8 mouse cellular contexts compared by ENCODE assay signal in genomic region chr5:23615586-23616269, GRCm38 (mm10).
DNase-seq lines count a peak whose midpoint lies in the region; ATAC-seq and TF ChIP-seq lines count a peak whose summit lies in the region.

No protein-coding gene starts in this region.

- WGBS in lung, embryonic 14.5 days, result 34% methylated on average over 5 of the region's 5 CpGs
- WGBS in embryonic facial prominence, embryonic 15.5 days, result 15% methylated on average over 5 of the region's 5 CpGs
- WGBS in limb, embryonic 13.5 days, result 40% methylated on average over 5 of the region's 5 CpGs
- WGBS in small intestine, adult 2 months, result 5% methylated on average over 5 of the region's 5 CpGs

- no peaks in the 10 kb centered on the region for H3K9me3 ChIP-seq in lung, embryonic 14.5 days (ENCODE audit: low read depth, low read length)
- H3K9me3 ChIP-seq in embryonic facial prominence, embryonic 15.5 days (replicated peaks), result no peaks in the 10 kb centered on the region
- no peaks in the 10 kb centered on the region for H3K9me3 ChIP-seq in limb, embryonic 13.5 days

- ATAC-seq in lung, embryonic 14.5 days (ENCODE audit: insufficient read depth), result peak; percentile 60; the same call in 1 of the 2 replicates
- ATAC-seq in embryonic facial prominence, embryonic 15.5 days (ENCODE audit: insufficient number of reproducible peaks, low FRiP score, low TSS enrichment, low read depth), result no peak
- 0 out of 2 replicates have a peak, but pooled peaks have one; percentile 62 for ATAC-seq in limb, embryonic 13.5 days (ENCODE audit: low FRiP score, low read depth)

- no peak for TF ChIP-seq POLR2A in small intestine, adult 2 months (IDR thresholded peaks at IDR 0.05; ENCODE audit: low read depth, low read length)

- no peaks in the 10 kb centered on the region for H3K36me3 ChIP-seq in lung, embryonic 14.5 days (ENCODE audit: insufficient read depth)
- no peaks in the 10 kb centered on the region for H3K36me3 ChIP-seq in embryonic facial prominence, embryonic 15.5 days
- no peaks in the 10 kb centered on the region; the same call in 1 of the 2 replicates for H3K36me3 ChIP-seq in limb, embryonic 13.5 days
- no peaks in the 10 kb centered on the region for H3K36me3 ChIP-seq in small intestine, adult 2 months (ENCODE audit: control insufficient read depth, insufficient read depth, low read length)

- H3K4me2 ChIP-seq in lung, embryonic 14.5 days, result peak overlapping the region; percentile 54
- H3K4me2 ChIP-seq in embryonic facial prominence, embryonic 15.5 days (replicated peaks), result peak overlapping the region; percentile 48
- H3K4me2 ChIP-seq in limb, embryonic 13.5 days (replicated peaks), result peak overlapping the region; percentile 71

- no peak for DNase-seq in lung, embryonic 14.5 days
- no peak for DNase-seq in lung, postnatal 4 days
- no peak for DNase-seq in frontal cortex, postnatal 25 days (ENCODE audit: low spot score in 2 of 2)
- no peak for DNase-seq in retina, embryonic 14.5 days (ENCODE audit: low spot score)
- DNase-seq in kidney, postnatal 4 days, result no peak

- TF ChIP-seq CTCF in lung, embryonic 14.5 days (IDR thresholded peaks at IDR 0.05; ENCODE audit: low read depth), result no peak
- no peak for TF ChIP-seq CTCF in small intestine, adult 2 months (IDR thresholded peaks at IDR 0.05; ENCODE audit: extremely low read depth, insufficient read length, insufficient replicate concordance, low read depth, low read length)

- H3K4me1 ChIP-seq in lung, embryonic 14.5 days (ENCODE audit: insufficient read depth), result no peaks in the 10 kb centered on the region
- H3K4me1 ChIP-seq in embryonic facial prominence, embryonic 15.5 days, result peaks cover 12% of the 10 kb centered on the region
- peaks cover 12% of the 10 kb centered on the region for H3K4me1 ChIP-seq in limb, embryonic 13.5 days
- H3K4me1 ChIP-seq in small intestine, adult 2 months (ENCODE audit: control insufficient read depth, insufficient read depth, insufficient read length, low read length), result no peaks in the 10 kb centered on the region

- H3K9ac ChIP-seq in lung, embryonic 14.5 days, result peak overlapping the region; percentile 48
- H3K9ac ChIP-seq in embryonic facial prominence, embryonic 15.5 days, result peak overlapping the region; percentile 42; the same call in 1 of the 2 replicates
- H3K9ac ChIP-seq in limb, embryonic 13.5 days, result peak overlapping the region; percentile 67

- H3K27ac ChIP-seq in lung, embryonic 14.5 days (ENCODE audit: low read depth), result peak overlapping the region; percentile 77
- H3K27ac ChIP-seq in embryonic facial prominence, embryonic 15.5 days (replicated peaks), result peak overlapping the region; percentile 88
- H3K27ac ChIP-seq in limb, embryonic 13.5 days, result peak overlapping the region; percentile 74
- peak overlapping the region; percentile 68 for H3K27ac ChIP-seq in small intestine, adult 2 months (ENCODE audit: insufficient read depth, low read depth, low read length)

- no peaks in the 10 kb centered on the region for H3K27me3 ChIP-seq in lung, embryonic 14.5 days (ENCODE audit: insufficient read depth, low read length)
- H3K27me3 ChIP-seq in embryonic facial prominence, embryonic 15.5 days, result no peaks in the 10 kb centered on the region
- H3K27me3 ChIP-seq in limb, embryonic 13.5 days, result no peaks in the 10 kb centered on the region
- H3K27me3 ChIP-seq in small intestine, adult 2 months (ENCODE audit: control insufficient read depth, insufficient read depth, low read length), result no peaks in the 10 kb centered on the region

- peak overlapping the region; percentile 41 for H3K4me3 ChIP-seq in lung, embryonic 14.5 days (ENCODE audit: low read depth, low read length)
- peak overlapping the region; percentile 50 for H3K4me3 ChIP-seq in embryonic facial prominence, embryonic 15.5 days (replicated peaks)
- H3K4me3 ChIP-seq in limb, embryonic 13.5 days, result peak overlapping the region; percentile 52
- H3K4me3 ChIP-seq in small intestine, adult 2 months (ENCODE audit: low read depth, low read length), result no peak overlapping the region
